Mouse (Mus musculus): ENCODE results near the gene Ppp1r12b. TPM values are rescaled to one million over a fixed set of nuclear protein-coding genes. Genes with fewer than 3 reads are reported as not detected.
A peak's percentile ranks its signal among the peaks of the same experiment; 100 is the strongest.
"Not testable (repeated sequence)": the region's sequence is repeated elsewhere in the genome, so short reads cannot be mapped to it uniquely, and the experiment has no call there.

Gene Ppp1r12b
- polyA plus RNA-seq, 1 experiment from 2014 or later = 8.9 TPM

- Histone ChIP-seq H3K27ac (no peak overlapping the region), H3K27me3 (no peaks in the 10 kb centered on the region), H3K4me1 (no peaks in the 10 kb centered on the region), H3K4me2 (no peak overlapping the region), H3K9ac (no peak overlapping the region), H3K36me3 (peaks cover 9% of the 10 kb centered on the region; the same call in 1 of the 2 replicates), H3K4me3 (no peak overlapping the region), H3K9me3 (no peaks in the 10 kb centered on the region)
- 71% methylated on average over 10 of the region's 10 CpGs for WGBS
- ATAC-seq (ENCODE audit: insufficient number of reproducible peaks, low FRiP score, low TSS enrichment, low read depth) = no peak
These were observed 109.3 kb downstream of the Ppp1r12b start for GRCm38 (mm10) chr1:134846295-134846988.

- WGBS = 85% methylated on average over 6 of the region's 6 CpGs
These were observed 112.4 kb downstream of the Ppp1r12b start for GRCm38 (mm10) chr1:134843369-134843768.

GRCm38 (mm10) chr1:134836909-134837480 lies 118.7 kb downstream of the Ppp1r12b start:
- H3K4me1 ChIP-seq = no peaks in the 10 kb centered on the region
- peaks cover 33% of the 10 kb centered on the region for H3K36me3 ChIP-seq
- H3K9me3 ChIP-seq = no peaks in the 10 kb centered on the region
- no peak for ATAC-seq (ENCODE audit: insufficient number of reproducible peaks, low FRiP score, low TSS enrichment, low read depth)
- H3K9ac ChIP-seq = no peak overlapping the region
- no peak overlapping the region for H3K4me3 ChIP-seq
- 70% methylated on average over 10 of the region's 10 CpGs for WGBS
- no peak overlapping the region for H3K4me2 ChIP-seq
- no peak overlapping the region for H3K27ac ChIP-seq
- no peaks in the 10 kb centered on the region for H3K27me3 ChIP-seq

More at GRCm38 (mm10) chr1:134843369-134843768, 112.4 kb downstream of the Ppp1r12b start:
- H3K4me1 ChIP-seq = no peaks in the 10 kb centered on the region
- H3K27me3 ChIP-seq = no peaks in the 10 kb centered on the region
- H3K4me3 ChIP-seq = no peak overlapping the region
- no peak overlapping the region for H3K27ac ChIP-seq
- H3K9me3 ChIP-seq = no peaks in the 10 kb centered on the region
- ATAC-seq (ENCODE audit: insufficient number of reproducible peaks, low FRiP score, low TSS enrichment, low read depth) = no peak
- H3K4me2 ChIP-seq = no peak overlapping the region
- no peak overlapping the region for H3K9ac ChIP-seq
- peaks cover 8% of the 10 kb centered on the region; the same call in 1 of the 2 replicates for H3K36me3 ChIP-seq

GRCm38 (mm10) chr1:134830881-134831280 lies 124.9 kb downstream of the Ppp1r12b start:
- ATAC-seq (ENCODE audit: insufficient number of reproducible peaks, low FRiP score, low TSS enrichment, low read depth); H3K4me3 ChIP-seq; H3K9me3 ChIP-seq; H3K4me1 ChIP-seq; H3K27me3 ChIP-seq; H3K27ac ChIP-seq; H3K4me2 ChIP-seq; H3K9ac ChIP-seq: not testable (repeated sequence)
- WGBS = 75% methylated on average over 3 of the region's 3 CpGs
- H3K36me3 ChIP-seq = peaks cover 22% of the 10 kb centered on the region

GRCm38 (mm10) chr1:134829635-134830034 lies 126.1 kb downstream of the Ppp1r12b start:
- Histone ChIP-seq H3K27me3 (no peaks in the 10 kb centered on the region), H3K27ac (no peak overlapping the region), H3K9ac (no peak overlapping the region), H3K4me1 (no peaks in the 10 kb centered on the region), H3K4me3 (no peak overlapping the region), H3K9me3 (no peaks in the 10 kb centered on the region), H3K4me2 (no peak overlapping the region), H3K36me3 (peaks cover 12% of the 10 kb centered on the region)
- no peak for ATAC-seq (ENCODE audit: insufficient number of reproducible peaks, low FRiP score, low TSS enrichment, low read depth)
- 55% methylated on average over 4 of the region's 4 CpGs for WGBS

- no peaks in the 10 kb centered on the region for H3K27me3 ChIP-seq
- no peak overlapping the region for H3K4me2 ChIP-seq
- H3K9ac ChIP-seq = no peak overlapping the region
- no peak overlapping the region for H3K27ac ChIP-seq
- H3K9me3 ChIP-seq = no peaks in the 10 kb centered on the region
- 76% methylated on average over 6 of the region's 6 CpGs for WGBS
- no peak overlapping the region for H3K4me3 ChIP-seq
- H3K36me3 ChIP-seq = peaks cover 3% of the 10 kb centered on the region; the same call in 1 of the 2 replicates
- no peak for ATAC-seq (ENCODE audit: insufficient number of reproducible peaks, low FRiP score, low TSS enrichment, low read depth)
- peaks cover 2% of the 10 kb centered on the region; the same call in 1 of the 2 replicates for H3K4me1 ChIP-seq
These were observed 130.8 kb downstream of the Ppp1r12b start for GRCm38 (mm10) chr1:134824896-134825295.

- no peak overlapping the region for H3K4me3 ChIP-seq
- no peaks in the 10 kb centered on the region for H3K9me3 ChIP-seq
- WGBS = 47% methylated on average over 7 of the region's 7 CpGs
- no peaks in the 10 kb centered on the region for H3K27me3 ChIP-seq
- H3K4me1 ChIP-seq = peaks cover 2% of the 10 kb centered on the region; the same call in 1 of the 2 replicates
- ATAC-seq (ENCODE audit: insufficient number of reproducible peaks, low FRiP score, low TSS enrichment, low read depth) = no peak
- no peak overlapping the region for H3K4me2 ChIP-seq
- 0 out of 2 replicates have a peak overlapping the region, but pooled peaks have one; percentile 2 for H3K27ac ChIP-seq
- peaks cover 3% of the 10 kb centered on the region; the same call in 1 of the 2 replicates for H3K36me3 ChIP-seq
- no peak overlapping the region for H3K9ac ChIP-seq
These were observed 131.9 kb downstream of the Ppp1r12b start for GRCm38 (mm10) chr1:134823842-134824241.

GRCm38 (mm10) chr1:134823323-134823722 lies 132.4 kb downstream of the Ppp1r12b start:
- no peak overlapping the region for H3K4me2 ChIP-seq
- no peak overlapping the region for H3K4me3 ChIP-seq
- H3K27me3 ChIP-seq = no peaks in the 10 kb centered on the region
- H3K9me3 ChIP-seq = no peaks in the 10 kb centered on the region
- H3K27ac ChIP-seq = no peak overlapping the region
- no peak for ATAC-seq (ENCODE audit: insufficient number of reproducible peaks, low FRiP score, low TSS enrichment, low read depth)
- no peak overlapping the region for H3K9ac ChIP-seq
- H3K36me3 ChIP-seq = peaks cover 3% of the 10 kb centered on the region; the same call in 1 of the 2 replicates
- peaks cover 2% of the 10 kb centered on the region; the same call in 1 of the 2 replicates for H3K4me1 ChIP-seq
- WGBS = 68% methylated on average over 8 of the region's 8 CpGs

- Histone ChIP-seq H3K4me3 (no peak overlapping the region), H3K9ac (no peak overlapping the region), H3K9me3 (no peaks in the 10 kb centered on the region), H3K36me3 (peaks cover 3% of the 10 kb centered on the region; the same call in 1 of the 2 replicates), H3K4me1 (peaks cover 17% of the 10 kb centered on the region), H3K4me2 (no peak overlapping the region), H3K27me3 (no peaks in the 10 kb centered on the region), H3K27ac (no peak overlapping the region)
- no peak for ATAC-seq (ENCODE audit: insufficient number of reproducible peaks, low FRiP score, low TSS enrichment, low read depth)
- WGBS = 81% methylated on average over 3 of the region's 3 CpGs
These were observed 134.9 kb downstream of the Ppp1r12b start for GRCm38 (mm10) chr1:134820882-134821281.

- no peaks in the 10 kb centered on the region for H3K36me3 ChIP-seq
- H3K9ac ChIP-seq = no peak overlapping the region
- H3K4me3 ChIP-seq = no peak overlapping the region
- H3K9me3 ChIP-seq = no peaks in the 10 kb centered on the region
- no peak overlapping the region for H3K4me2 ChIP-seq
- WGBS = 87% methylated on average over 11 of the region's 11 CpGs
- ATAC-seq (ENCODE audit: insufficient number of reproducible peaks, low FRiP score, low TSS enrichment, low read depth) = no peak
- peaks cover 25% of the 10 kb centered on the region for H3K4me1 ChIP-seq
- H3K27ac ChIP-seq = peak overlapping the region; percentile 57; the same call in 1 of the 2 replicates
- H3K27me3 ChIP-seq = no peaks in the 10 kb centered on the region
These were observed 136.5 kb downstream of the Ppp1r12b start for GRCm38 (mm10) chr1:134819196-134819595.

- H3K4me2 ChIP-seq = no peak overlapping the region
- no peaks in the 10 kb centered on the region for H3K36me3 ChIP-seq
- peak overlapping the region; percentile 57; the same call in 1 of the 2 replicates for H3K27ac ChIP-seq
- no peak overlapping the region for H3K9ac ChIP-seq
- no peak overlapping the region for H3K4me3 ChIP-seq
- ATAC-seq (ENCODE audit: insufficient number of reproducible peaks, low FRiP score, low TSS enrichment, low read depth) = no peak
- no peaks in the 10 kb centered on the region for H3K27me3 ChIP-seq
- 65% methylated on average over 3 of the region's 3 CpGs for WGBS
- no peaks in the 10 kb centered on the region for H3K9me3 ChIP-seq
- peaks cover 23% of the 10 kb centered on the region for H3K4me1 ChIP-seq
These were observed 137.0 kb downstream of the Ppp1r12b start for GRCm38 (mm10) chr1:134818716-134819115.

- H3K27ac ChIP-seq = no peak overlapping the region
- H3K4me1 ChIP-seq = peaks cover 23% of the 10 kb centered on the region
- no peak for ATAC-seq (ENCODE audit: insufficient number of reproducible peaks, low FRiP score, low TSS enrichment, low read depth)
- WGBS = 88% methylated on average over 6 of the region's 6 CpGs
- no peaks in the 10 kb centered on the region for H3K9me3 ChIP-seq
- H3K36me3 ChIP-seq = no peaks in the 10 kb centered on the region
- H3K4me2 ChIP-seq = no peak overlapping the region
- H3K4me3 ChIP-seq = no peak overlapping the region
- H3K27me3 ChIP-seq = no peaks in the 10 kb centered on the region
- no peak overlapping the region for H3K9ac ChIP-seq
These were observed 137.7 kb downstream of the Ppp1r12b start for GRCm38 (mm10) chr1:134817916-134818595.
